Mouse (Mus musculus): ENCODE measurements at regions not wholly inside any gene's neighbourhood (a gene's known extent, or its start where the extent isn't known, plus 50 kb on each side); places are given as distances from the start of the nearest gene placed in this dataset.

DNA sequence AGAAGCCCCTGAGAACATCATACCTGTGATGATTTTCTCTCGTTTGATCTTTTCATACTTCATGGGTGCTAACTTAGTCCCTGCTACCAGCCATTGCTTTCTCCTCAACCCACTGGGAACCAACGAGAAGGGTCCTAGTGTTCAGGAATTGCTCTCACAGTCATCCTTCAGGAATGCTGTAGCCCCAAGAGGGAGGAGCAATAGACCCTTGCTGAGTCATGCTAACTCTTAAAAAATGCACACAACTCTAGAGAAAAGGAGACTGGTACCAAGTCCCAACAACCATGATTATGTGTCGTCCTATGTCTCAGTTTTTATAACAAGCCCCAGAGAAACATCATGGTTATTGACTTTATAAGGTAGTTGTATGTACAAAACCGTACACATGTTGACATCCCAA is 180.7 kb upstream of the Maf start:
- H3K27ac ChIP-seq: no peak overlapping the region
- no peaks in the 10 kb centered on the region for H3K27me3 ChIP-seq (ENCODE audit: insufficient read depth, low read length)
- ATAC-seq (replicated peaks; ENCODE audit: low FRiP score, low read depth) (no peak), DNase-seq (ENCODE audit: low spot score) (no peak)
- H3K36me3 ChIP-seq (ENCODE audit: insufficient read depth, low read length): no peaks in the 10 kb centered on the region
- 85% methylated on average over 4 of the region's 4 CpGs for WGBS
- TF ChIP-seq CTCF (IDR thresholded peaks at IDR 0.05; ENCODE audit: low read depth): no peak
- no peaks in the 10 kb centered on the region for H3K4me1 ChIP-seq (replicated peaks; ENCODE audit: insufficient read depth, low read length)
- no peak overlapping the region for H3K4me2 ChIP-seq (ENCODE audit: low read length)
- no peaks in the 10 kb centered on the region for H3K9me3 ChIP-seq (replicated peaks; ENCODE audit: low read length)
- H3K4me3 ChIP-seq (replicated peaks; ENCODE audit: low read depth, low read length): no peak overlapping the region
- H3K9ac ChIP-seq (ENCODE audit: low read depth, low read length): no peak overlapping the region

DNA sequence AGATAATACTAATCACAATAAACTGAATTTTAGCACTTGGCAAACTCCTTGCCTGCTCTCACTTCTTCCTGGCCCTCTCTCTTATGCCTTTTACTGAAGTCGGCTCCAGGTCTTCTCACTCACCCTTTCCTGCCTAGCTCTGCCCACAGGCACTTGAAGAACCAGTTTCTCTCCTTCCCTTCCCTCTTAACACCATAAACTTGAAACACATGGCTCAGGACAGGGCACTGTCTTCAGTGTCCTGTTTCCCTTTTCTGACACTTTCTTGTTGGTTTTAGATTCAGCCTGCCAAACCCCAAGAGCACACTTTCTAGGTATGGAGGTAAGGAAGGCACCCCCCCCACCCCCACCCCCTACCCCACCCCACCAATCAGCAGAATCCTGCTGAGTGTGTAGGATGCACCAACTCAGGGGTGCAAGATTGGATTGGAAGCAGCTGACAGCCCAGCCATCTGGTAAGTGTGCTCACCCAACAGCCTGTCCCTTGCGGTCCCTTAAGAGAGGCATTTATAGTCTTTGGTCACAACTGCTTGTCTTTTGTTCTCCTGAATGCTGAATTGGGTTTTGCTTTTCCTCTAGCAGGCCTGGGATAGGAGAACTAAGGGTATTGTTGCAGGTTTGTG is 177.6 kb upstream of the Maf start:
- DNase-seq (ENCODE audit: low spot score) (peak; percentile 10), ATAC-seq (replicated peaks; ENCODE audit: low FRiP score, low read depth) (no peak)
- no peaks in the 10 kb centered on the region for H3K9me3 ChIP-seq (replicated peaks; ENCODE audit: low read length)
- H3K27ac ChIP-seq: no peak overlapping the region
- H3K36me3 ChIP-seq (ENCODE audit: insufficient read depth, low read length): no peaks in the 10 kb centered on the region
- no peak for TF ChIP-seq CTCF (IDR thresholded peaks at IDR 0.05; ENCODE audit: low read depth)
- H3K4me2 ChIP-seq (ENCODE audit: low read length): no peak overlapping the region
- H3K9ac ChIP-seq (ENCODE audit: low read depth, low read length): no peak overlapping the region
- no peaks in the 10 kb centered on the region for H3K27me3 ChIP-seq (ENCODE audit: insufficient read depth, low read length)
- 23% methylated on average over 2 of the region's 2 CpGs for WGBS
- no peak overlapping the region for H3K4me3 ChIP-seq (replicated peaks; ENCODE audit: low read depth, low read length)
- H3K4me1 ChIP-seq (replicated peaks; ENCODE audit: insufficient read depth, low read length): no peaks in the 10 kb centered on the region

- Histone ChIP-seq H3K27ac (no peak overlapping the region), H3K4me3 (replicated peaks; ENCODE audit: low read depth, low read length) (no peak overlapping the region), H3K9me3 (replicated peaks; ENCODE audit: low read length) (no peaks in the 10 kb centered on the region), H3K4me1 (replicated peaks; ENCODE audit: insufficient read depth, low read length) (no peaks in the 10 kb centered on the region), H3K36me3 (ENCODE audit: insufficient read depth, low read length) (no peaks in the 10 kb centered on the region), H3K27me3 (ENCODE audit: insufficient read depth, low read length) (no peaks in the 10 kb centered on the region), H3K4me2 (ENCODE audit: low read length) (no peak overlapping the region), H3K9ac (ENCODE audit: low read depth, low read length) (no peak overlapping the region)
- DNase-seq (ENCODE audit: low spot score) (peak; percentile 14), ATAC-seq (replicated peaks; ENCODE audit: low FRiP score, low read depth) (no peak)
- TF ChIP-seq CTCF (IDR thresholded peaks at IDR 0.05; ENCODE audit: low read depth): no peak
- 42% methylated on average over 3 of the region's 3 CpGs for WGBS
Observed at GRCm38 (mm10) chr8:115883808-115884207, 176.2 kb upstream of the Maf start.

- DNase-seq (ENCODE audit: low spot score) (no peak), ATAC-seq (replicated peaks; ENCODE audit: low FRiP score, low read depth) (no peak)
Observed at GRCm38 (mm10) chr8:115881881-115882280, 174.3 kb upstream of the Maf start.

DNA sequence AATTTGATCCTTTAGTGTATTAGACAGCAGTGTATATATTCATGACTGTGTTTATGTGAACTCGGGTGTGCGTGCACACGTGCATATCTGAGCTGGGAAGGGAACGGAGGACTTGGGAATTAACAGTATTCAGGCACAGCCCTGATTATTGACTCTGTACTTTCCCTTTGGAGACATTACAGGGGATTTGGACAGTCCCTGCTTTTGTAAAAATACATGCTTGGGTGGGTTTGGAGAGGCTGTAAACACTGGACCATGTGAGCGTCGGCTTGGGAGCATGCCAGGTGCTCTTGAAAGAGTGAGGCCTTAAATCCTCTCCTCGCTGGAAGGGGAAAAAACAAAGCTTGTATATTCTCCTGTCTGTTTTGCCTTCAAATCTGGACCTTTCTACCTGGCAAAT is 167.2 kb upstream of the Maf start:
- no peak overlapping the region for H3K4me3 ChIP-seq (replicated peaks; ENCODE audit: low read depth, low read length)
- DNase-seq (ENCODE audit: low spot score) (peak; percentile 79), ATAC-seq (replicated peaks; ENCODE audit: low FRiP score, low read depth) (no peak; the same call in 1 of the 2 replicates)
- no peak for TF ChIP-seq CTCF (IDR thresholded peaks at IDR 0.05; ENCODE audit: low read depth)
- H3K9me3 ChIP-seq (replicated peaks; ENCODE audit: low read length): no peaks in the 10 kb centered on the region
- H3K4me1 ChIP-seq (replicated peaks; ENCODE audit: insufficient read depth, low read length): no peaks in the 10 kb centered on the region
- 0 out of 2 replicates have a peak overlapping the region, but pooled peaks have one; percentile 8 for H3K9ac ChIP-seq (ENCODE audit: low read depth, low read length)
- H3K27me3 ChIP-seq (ENCODE audit: insufficient read depth, low read length): no peaks in the 10 kb centered on the region
- peak overlapping the region; percentile 19; the same call in 1 of the 2 replicates for H3K27ac ChIP-seq
- WGBS: 25% methylated on average over 7 of the region's 7 CpGs
- H3K4me2 ChIP-seq (ENCODE audit: low read length): no peak overlapping the region
- no peaks in the 10 kb centered on the region for H3K36me3 ChIP-seq (ENCODE audit: insufficient read depth, low read length)

More at GRCm38 (mm10) chr8:115881881-115882280, 174.3 kb upstream of the Maf start:
- H3K4me2 ChIP-seq (ENCODE audit: low read length): no peak overlapping the region
- H3K9me3 ChIP-seq (replicated peaks; ENCODE audit: low read length): no peaks in the 10 kb centered on the region
- H3K4me3 ChIP-seq (replicated peaks; ENCODE audit: low read depth, low read length): no peak overlapping the region
- WGBS: 80% methylated on average over 8 of the region's 8 CpGs
- H3K4me1 ChIP-seq (replicated peaks; ENCODE audit: insufficient read depth, low read length): no peaks in the 10 kb centered on the region
- H3K27me3 ChIP-seq (ENCODE audit: insufficient read depth, low read length): no peaks in the 10 kb centered on the region
- no peak for TF ChIP-seq CTCF (IDR thresholded peaks at IDR 0.05; ENCODE audit: low read depth)
- no peak overlapping the region for H3K9ac ChIP-seq (ENCODE audit: low read depth, low read length)
- no peaks in the 10 kb centered on the region for H3K36me3 ChIP-seq (ENCODE audit: insufficient read depth, low read length)
- H3K27ac ChIP-seq: no peak overlapping the region

GRCm38 (mm10) chr8:115871381-115871780 is 163.8 kb upstream of the Maf start:
- Histone ChIP-seq H3K27ac (no peak overlapping the region), H3K9ac (ENCODE audit: low read depth, low read length) (no peak overlapping the region), H3K4me2 (ENCODE audit: low read length) (no peak overlapping the region), H3K36me3 (ENCODE audit: insufficient read depth, low read length) (no peaks in the 10 kb centered on the region), H3K4me1 (replicated peaks; ENCODE audit: insufficient read depth, low read length) (no peaks in the 10 kb centered on the region), H3K9me3 (replicated peaks; ENCODE audit: low read length) (no peaks in the 10 kb centered on the region), H3K4me3 (replicated peaks; ENCODE audit: low read depth, low read length) (no peak overlapping the region), H3K27me3 (ENCODE audit: insufficient read depth, low read length) (no peaks in the 10 kb centered on the region)
- DNase-seq (ENCODE audit: low spot score): no peak
- no peak for TF ChIP-seq CTCF (IDR thresholded peaks at IDR 0.05; ENCODE audit: low read depth)
- no peak for ATAC-seq (replicated peaks; ENCODE audit: low FRiP score, low read depth)
- 78% methylated on average over 5 of the region's 5 CpGs for WGBS

DNA sequence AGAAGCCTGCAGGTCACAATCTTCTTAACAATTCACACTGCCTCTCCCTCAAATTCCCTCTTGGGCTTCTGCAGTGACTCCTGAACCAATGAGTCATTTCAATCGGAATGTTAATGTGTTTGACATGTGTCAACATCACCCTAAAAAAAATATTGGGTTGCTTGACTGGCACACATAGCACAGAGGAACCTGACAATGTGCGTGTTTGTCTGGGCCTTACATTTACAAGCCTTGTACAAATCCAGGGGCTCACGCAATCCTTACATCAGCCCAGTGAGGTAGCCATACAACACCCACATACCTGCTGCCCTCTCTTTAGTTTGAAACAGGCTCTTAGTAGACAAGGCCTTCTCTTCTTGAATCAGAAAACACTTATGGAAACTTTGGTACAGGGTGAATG is 153.8 kb upstream of the Maf start:
- no peaks in the 10 kb centered on the region for H3K9me3 ChIP-seq (replicated peaks; ENCODE audit: low read length)
- H3K9ac ChIP-seq (ENCODE audit: low read depth, low read length): no peak overlapping the region
- no peaks in the 10 kb centered on the region for H3K36me3 ChIP-seq (ENCODE audit: insufficient read depth, low read length)
- H3K4me1 ChIP-seq (replicated peaks; ENCODE audit: insufficient read depth, low read length): no peaks in the 10 kb centered on the region; the same call in 1 of the 2 replicates
- no peak overlapping the region for H3K27ac ChIP-seq
- no peak overlapping the region for H3K4me2 ChIP-seq (ENCODE audit: low read length)
- no peak overlapping the region for H3K4me3 ChIP-seq (replicated peaks; ENCODE audit: low read depth, low read length)
- ATAC-seq (replicated peaks; ENCODE audit: low FRiP score, low read depth) (no peak), DNase-seq (ENCODE audit: low spot score) (no peak)
- H3K27me3 ChIP-seq (ENCODE audit: insufficient read depth, low read length): no peaks in the 10 kb centered on the region
- TF ChIP-seq CTCF (IDR thresholded peaks at IDR 0.05; ENCODE audit: low read depth): no peak
- 83% methylated on average over 3 of the region's 3 CpGs for WGBS
